Mouse (Mus musculus): ENCODE measurements around the gene 1700029H14Rik. TPM values are rescaled to one million over a fixed set of nuclear protein-coding genes. Genes with fewer than 3 reads are reported as not detected.

Gene 1700029H14Rik
- polyA plus RNA-seq, 1 experiment: not detected

GRCm38 (mm10) chr8:13597777-13598176 is 35.5 kb upstream of the 1700029H14Rik start:
- 94% methylated on average over 6 of the region's 6 CpGs for whole genome bisulfite sequencing
- TF ChIP-seq CTCF (IDR thresholded peaks at IDR 0.05; ENCODE audit: insufficient read depth, low read depth, low read length) (no peak), POLR2A (IDR thresholded peaks at IDR 0.05; ENCODE audit: insufficient read depth, low read depth, low read length) (no peak)
- H3K4me3 ChIP-seq (ENCODE audit: insufficient read depth, low read depth, low read length): no peak overlapping the region
- peaks cover 30% of the 10 kb centered on the region for H3K4me1 ChIP-seq (ENCODE audit: control insufficient read depth, insufficient read depth, low read length)
- no peak overlapping the region for H3K27ac ChIP-seq (ENCODE audit: insufficient read depth, low read depth, low read length)

- 94% methylated on average over 6 of the region's 6 CpGs for WGBS
Observed at GRCm38 (mm10) chr8:13595861-13596260, 33.6 kb upstream of the 1700029H14Rik start.

GRCm38 (mm10) chr8:13594884-13595323 is 32.6 kb upstream of the 1700029H14Rik start:
- TF ChIP-seq POLR2A (IDR thresholded peaks at IDR 0.05; ENCODE audit: insufficient read depth, low read depth, low read length) (no peak), CTCF (IDR thresholded peaks at IDR 0.05; ENCODE audit: insufficient read depth, low read depth, low read length) (no peak)
- Histone ChIP-seq H3K27ac (ENCODE audit: insufficient read depth, low read depth, low read length) (no peak overlapping the region), H3K4me3 (ENCODE audit: insufficient read depth, low read depth, low read length) (no peak overlapping the region), H3K4me1 (ENCODE audit: control insufficient read depth, insufficient read depth, low read length) (peaks cover 32% of the 10 kb centered on the region)
- 72% methylated on average over 11 of the region's 11 CpGs for WGBS

More at GRCm38 (mm10) chr8:13595861-13596260, 33.6 kb upstream of the 1700029H14Rik start:
- peaks cover 38% of the 10 kb centered on the region for H3K4me1 ChIP-seq (ENCODE audit: control insufficient read depth, insufficient read depth, low read length)
- TF ChIP-seq POLR2A (IDR thresholded peaks at IDR 0.05; ENCODE audit: insufficient read depth, low read depth, low read length) (no peak), CTCF (IDR thresholded peaks at IDR 0.05; ENCODE audit: insufficient read depth, low read depth, low read length) (no peak)
- no peak overlapping the region for H3K27ac ChIP-seq (ENCODE audit: insufficient read depth, low read depth, low read length)
- no peak overlapping the region for H3K4me3 ChIP-seq (ENCODE audit: insufficient read depth, low read depth, low read length)

GRCm38 (mm10) chr8:13593340-13593739 is 31.1 kb upstream of the 1700029H14Rik start:
- Histone ChIP-seq H3K4me3 (ENCODE audit: insufficient read depth, low read depth, low read length) (no peak overlapping the region), H3K27ac (ENCODE audit: insufficient read depth, low read depth, low read length) (no peak overlapping the region), H3K4me1 (ENCODE audit: control insufficient read depth, insufficient read depth, low read length) (peaks cover 31% of the 10 kb centered on the region)
- TF ChIP-seq CTCF (IDR thresholded peaks at IDR 0.05; ENCODE audit: insufficient read depth, low read depth, low read length) (no peak), POLR2A (IDR thresholded peaks at IDR 0.05; ENCODE audit: insufficient read depth, low read depth, low read length) (no peak)
- WGBS: 83% methylated on average over 8 of the region's 8 CpGs

- no peak for TF ChIP-seq CTCF (IDR thresholded peaks at IDR 0.05; ENCODE audit: insufficient read depth, low read depth, low read length)
- TF ChIP-seq POLR2A (IDR thresholded peaks at IDR 0.05; ENCODE audit: insufficient read depth, low read depth, low read length): no peak
- no peak overlapping the region for H3K4me3 ChIP-seq (ENCODE audit: insufficient read depth, low read depth, low read length)
Observed at GRCm38 (mm10) chr8:13591246-13591645, 29.0 kb upstream of the 1700029H14Rik start.

GRCm38 (mm10) chr8:13589071-13589470 is 26.8 kb upstream of the 1700029H14Rik start:
- Histone ChIP-seq H3K4me1 (ENCODE audit: control insufficient read depth, insufficient read depth, low read length) (peaks cover 25% of the 10 kb centered on the region), H3K4me3 (ENCODE audit: insufficient read depth, low read depth, low read length) (no peak overlapping the region), H3K27ac (ENCODE audit: insufficient read depth, low read depth, low read length) (no peak overlapping the region)
- 91% methylated on average over 6 of the region's 6 CpGs for WGBS
- TF ChIP-seq POLR2A (IDR thresholded peaks at IDR 0.05; ENCODE audit: insufficient read depth, low read depth, low read length): no peak
- TF ChIP-seq CTCF (IDR thresholded peaks at IDR 0.05; ENCODE audit: insufficient read depth, low read depth, low read length): no peak

More at GRCm38 (mm10) chr8:13591246-13591645, 29.0 kb upstream of the 1700029H14Rik start:
- 47% methylated on average over 6 of the region's 6 CpGs for WGBS
- no peak overlapping the region for H3K27ac ChIP-seq (ENCODE audit: insufficient read depth, low read depth, low read length)
- peaks cover 31% of the 10 kb centered on the region for H3K4me1 ChIP-seq (ENCODE audit: control insufficient read depth, insufficient read depth, low read length)

GRCm38 (mm10) chr8:13584652-13585051 is 22.4 kb upstream of the 1700029H14Rik start:
- WGBS: 77% methylated on average over 8 of the region's 8 CpGs
- TF ChIP-seq CTCF (IDR thresholded peaks at IDR 0.05; ENCODE audit: insufficient read depth, low read depth, low read length) (no peak), POLR2A (IDR thresholded peaks at IDR 0.05; ENCODE audit: insufficient read depth, low read depth, low read length) (no peak)
- H3K4me3 ChIP-seq (ENCODE audit: insufficient read depth, low read depth, low read length): no peak overlapping the region

GRCm38 (mm10) chr8:13577869-13578268 is 15.6 kb upstream of the 1700029H14Rik start:
- Histone ChIP-seq H3K4me3 (ENCODE audit: insufficient read depth, low read depth, low read length) (no peak overlapping the region), H3K27ac (ENCODE audit: insufficient read depth, low read depth, low read length) (no peak overlapping the region), H3K4me1 (ENCODE audit: control insufficient read depth, insufficient read depth, low read length) (no peaks in the 10 kb centered on the region)
- TF ChIP-seq CTCF (IDR thresholded peaks at IDR 0.05; ENCODE audit: insufficient read depth, low read depth, low read length) (no peak), POLR2A (IDR thresholded peaks at IDR 0.05; ENCODE audit: insufficient read depth, low read depth, low read length) (no peak)
- WGBS: 93% methylated on average over 6 of the region's 6 CpGs

More at GRCm38 (mm10) chr8:13584652-13585051, 22.4 kb upstream of the 1700029H14Rik start:
- Histone ChIP-seq H3K27ac (ENCODE audit: insufficient read depth, low read depth, low read length) (no peak overlapping the region), H3K4me1 (ENCODE audit: control insufficient read depth, insufficient read depth, low read length) (no peaks in the 10 kb centered on the region)

- Histone ChIP-seq H3K27ac (ENCODE audit: insufficient read depth, low read depth, low read length) (no peak overlapping the region), H3K4me1 (ENCODE audit: control insufficient read depth, insufficient read depth, low read length) (no peaks in the 10 kb centered on the region), H3K4me3 (ENCODE audit: insufficient read depth, low read depth, low read length) (no peak overlapping the region)
- WGBS: 78% methylated on average over 11 of the region's 11 CpGs
- TF ChIP-seq POLR2A (IDR thresholded peaks at IDR 0.05; ENCODE audit: insufficient read depth, low read depth, low read length): no peak
- TF ChIP-seq CTCF (IDR thresholded peaks at IDR 0.05; ENCODE audit: insufficient read depth, low read depth, low read length): no peak
Observed at GRCm38 (mm10) chr8:13571999-13572398, 9.7 kb upstream of the 1700029H14Rik start.
